Mouse (Mus musculus) brain, adult 2 months (tissue): ENCODE data around the gene Tomm40l.

Source experiments
- DNase-seq: peaks from one replicate; pipeline ENCODE4 v3.0.0; 2011; ENCODE audit warnings: low read depth, low spot score

The Tomm40l gene

DNA sequence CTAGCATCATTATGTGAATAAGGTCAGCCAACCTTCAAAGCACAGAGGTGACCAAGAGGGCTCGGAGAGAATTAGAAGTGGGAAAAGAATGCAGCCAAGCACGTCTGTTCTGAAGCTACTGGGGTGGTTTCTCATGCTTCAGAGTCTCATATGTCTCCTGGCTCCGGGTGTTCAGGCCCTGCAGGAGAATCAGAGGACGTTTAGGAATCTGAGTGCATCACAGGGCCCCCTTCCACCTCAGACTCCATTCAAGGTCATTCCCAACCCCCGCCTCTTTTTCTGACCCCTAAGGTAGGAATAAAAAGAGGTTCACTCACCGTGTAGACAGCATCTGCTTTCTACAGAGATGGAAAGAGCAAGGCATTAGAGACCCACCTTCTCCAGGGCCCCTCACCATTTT, 7.4 kb upstream of the Tomm40l start:
- DNase-seq: no peak

DNA sequence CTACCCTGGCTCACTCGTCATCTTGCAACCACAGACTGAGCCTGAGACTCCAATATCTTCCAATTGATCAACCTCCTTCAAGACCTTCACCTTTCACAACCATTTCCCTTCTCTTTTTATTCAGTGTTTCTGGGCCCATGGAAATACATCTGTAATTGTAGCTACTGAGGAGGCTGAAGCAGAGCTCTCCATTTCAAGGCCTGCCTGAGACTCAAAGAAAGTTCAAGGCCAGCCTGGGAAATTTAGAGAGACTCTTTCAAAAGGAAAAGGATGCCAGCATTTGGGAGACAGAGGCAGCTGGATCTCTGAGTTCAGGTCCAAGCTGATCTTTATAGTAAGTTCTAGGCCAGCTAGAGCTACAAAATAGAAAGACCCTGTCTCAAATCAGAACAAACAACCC, 5.6 kb upstream of the Tomm40l start:
- no peak for DNase-seq

DNA sequence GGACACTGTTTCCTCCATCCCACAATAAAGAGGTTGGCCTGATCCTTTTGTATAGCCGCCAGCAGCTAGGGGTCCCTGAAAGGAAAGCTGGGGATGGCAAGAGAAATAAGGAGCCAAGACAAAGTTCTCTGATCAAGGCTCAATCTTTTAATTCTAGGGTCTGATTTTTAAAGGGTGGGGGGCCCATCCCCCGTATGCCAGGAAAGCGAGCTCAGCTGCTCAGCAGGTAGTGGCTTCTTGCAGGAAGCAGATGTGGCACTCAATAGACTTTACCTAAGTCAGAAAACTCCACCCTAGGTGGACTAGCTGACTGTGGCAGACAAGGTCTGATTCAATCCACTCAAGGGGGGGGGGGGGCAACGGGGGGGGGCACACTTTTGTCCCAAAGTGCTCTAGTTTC, 4.5 kb upstream of the Tomm40l start:
- DNase-seq: no peak

DNA sequence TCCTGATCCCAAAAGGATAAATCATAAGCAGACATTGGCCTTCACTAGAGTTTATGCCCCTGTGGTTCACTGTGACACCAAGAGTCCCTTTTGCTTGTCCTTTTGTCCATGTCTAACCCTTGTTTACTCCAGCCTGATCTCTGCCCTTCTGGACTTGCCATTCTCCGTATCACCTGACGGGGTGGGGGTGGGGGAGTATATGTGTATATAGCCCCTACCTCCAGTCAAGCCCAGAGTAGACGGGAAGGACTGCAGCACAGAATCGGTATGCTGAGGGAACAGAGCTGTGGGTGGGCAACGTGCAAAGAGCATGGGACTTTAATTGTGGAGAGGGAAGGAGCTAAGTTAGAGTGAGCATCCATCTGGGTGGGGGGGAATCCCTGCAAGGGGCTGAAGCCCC, 2.5 kb upstream of the Tomm40l start, which contains the start of gene Apoa2:
TSS of gene Apoa2 (plus strand) at position 198 of the 400 bp plus-strand sequence.
- DNase-seq: no peak

DNA sequence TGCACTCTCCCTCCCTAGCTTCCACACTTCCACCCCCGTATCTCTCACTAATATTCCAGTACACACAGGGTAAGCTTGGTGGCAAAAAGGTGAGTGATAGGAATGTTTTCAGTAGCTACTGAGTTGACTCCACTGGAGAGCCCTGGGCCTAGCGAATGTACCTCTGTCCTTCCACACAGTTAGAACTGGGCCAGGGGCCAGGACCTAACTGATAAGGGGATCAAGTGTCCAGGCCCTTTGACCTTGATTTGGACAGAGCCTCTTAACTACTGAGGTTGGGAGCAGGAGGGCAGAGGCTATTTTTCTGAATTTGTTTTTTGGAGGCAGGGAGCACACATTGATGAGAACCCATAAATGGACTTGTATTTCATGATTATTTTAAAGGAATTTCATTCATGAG, 1.5 kb upstream of the Tomm40l start:
- no peak for DNase-seq

DNA sequence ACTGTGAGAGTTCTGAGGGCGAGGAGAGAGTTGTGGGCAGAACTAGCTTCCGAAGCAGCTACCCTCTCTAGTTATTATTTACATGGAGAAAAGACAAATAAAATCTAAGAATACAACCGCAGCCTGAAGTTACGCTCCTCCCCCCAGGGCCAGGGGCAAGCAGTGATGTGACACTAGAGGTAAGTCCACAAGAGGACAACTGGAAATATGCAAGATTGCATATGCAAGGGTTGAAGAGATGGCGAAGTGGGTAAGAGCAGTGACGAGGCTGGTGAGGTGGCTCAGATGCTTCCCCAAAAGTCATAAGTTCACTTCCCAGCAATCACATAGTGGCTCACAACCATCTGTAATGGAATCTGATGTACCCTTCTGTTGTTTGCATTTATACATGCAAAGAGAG, 854 bp upstream of the Tomm40l start:
- DNase-seq: no peak

DNA sequence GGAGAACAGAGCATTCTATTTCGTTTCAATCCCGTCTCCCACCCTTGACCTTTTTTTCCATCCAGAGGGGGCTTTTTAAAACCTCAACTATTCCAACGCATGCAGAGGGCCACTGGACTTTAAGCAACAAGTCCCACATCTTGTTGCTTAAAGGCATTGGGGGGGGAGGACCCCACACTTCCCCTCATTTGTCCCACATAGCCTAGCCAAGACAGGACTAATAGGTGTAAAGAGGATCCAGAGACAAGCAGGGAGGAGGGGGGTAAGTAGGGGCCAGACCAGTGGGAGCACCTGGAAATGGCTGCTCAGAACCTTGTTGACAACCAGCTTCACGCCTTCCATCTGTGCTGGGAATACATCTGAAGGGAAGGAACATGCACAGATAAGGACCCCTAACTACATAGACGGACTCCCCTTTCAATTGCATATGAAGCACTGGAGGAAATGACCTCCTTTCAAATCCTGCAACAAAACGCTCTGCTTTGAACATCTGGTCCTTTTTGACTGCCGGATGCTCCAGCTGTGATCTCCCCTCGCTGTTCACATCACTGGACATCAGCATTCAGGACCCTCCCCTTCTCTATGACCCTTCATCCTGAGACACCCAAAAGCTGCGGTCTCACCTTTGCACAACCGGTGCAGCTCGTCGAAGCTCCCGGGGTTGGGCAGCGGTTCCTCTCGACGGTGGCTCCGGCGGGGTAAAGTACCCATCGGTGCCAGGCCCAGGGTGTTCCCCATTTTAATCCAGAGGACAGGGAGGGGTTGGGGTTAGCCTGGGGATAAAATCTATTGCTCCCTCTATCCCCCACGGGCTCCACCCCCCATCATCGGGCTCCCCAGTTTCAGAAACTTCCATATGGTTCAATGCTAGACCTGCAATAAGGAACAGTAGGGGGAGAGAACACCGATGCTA, 777 bp downstream of the Tomm40l start:
- DNase-seq: no peak

DNA sequence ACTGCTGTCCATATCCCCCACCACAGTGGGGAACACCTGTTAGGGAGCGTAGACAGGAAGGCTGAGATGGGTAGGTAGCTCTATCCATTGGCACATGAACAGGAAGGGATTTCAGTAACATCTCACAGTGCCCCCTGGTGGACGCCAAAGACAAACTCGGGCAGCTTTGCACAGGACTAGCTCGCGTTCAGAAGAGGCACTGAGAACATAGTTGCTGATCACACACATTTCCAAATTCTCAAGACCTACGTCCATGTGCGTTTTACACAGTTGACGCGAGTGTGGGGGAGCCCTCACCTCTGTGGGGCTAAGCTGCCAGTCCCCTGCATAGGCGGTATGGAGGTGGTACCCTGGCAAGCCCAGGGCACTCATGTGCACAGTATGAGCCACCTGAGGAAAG, 1.4 kb downstream of the Tomm40l start:
- DNase-seq: peak; percentile 96

DNA sequence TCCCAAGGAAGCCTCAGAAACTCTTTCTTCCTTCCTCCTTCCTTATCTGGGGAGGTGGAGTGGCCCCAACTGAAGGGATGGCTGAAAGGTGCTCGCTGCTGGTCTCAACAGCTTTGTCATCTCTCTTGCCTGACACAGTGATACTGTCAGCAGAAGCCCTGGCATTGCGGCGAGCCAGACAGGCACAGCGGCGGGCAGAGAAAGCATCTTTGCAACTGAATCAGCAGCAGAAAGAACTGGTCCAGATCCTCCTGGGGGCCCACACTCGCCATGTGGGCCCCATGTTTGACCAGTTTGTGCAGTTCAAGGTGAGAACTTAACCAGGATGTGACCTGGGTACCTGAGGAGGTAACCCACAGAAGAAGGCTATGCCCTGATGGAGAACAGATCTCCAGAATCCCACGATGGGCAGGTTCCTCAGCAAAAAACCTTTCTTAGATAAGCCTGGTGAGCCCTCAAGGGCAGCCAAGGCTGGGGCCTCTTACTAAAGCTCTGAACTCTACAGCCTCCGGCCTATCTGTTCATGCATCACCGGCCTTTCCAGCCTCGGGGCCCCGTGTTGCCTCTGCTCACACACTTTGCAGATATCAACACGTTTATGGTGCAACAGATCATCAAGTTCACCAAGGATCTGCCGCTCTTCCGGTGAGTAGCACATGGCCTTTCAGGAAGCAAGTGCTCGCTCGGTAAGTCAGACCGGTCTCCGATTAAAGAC, 5.9 kb downstream of the Tomm40l start:
- no peak for DNase-seq

DNA sequence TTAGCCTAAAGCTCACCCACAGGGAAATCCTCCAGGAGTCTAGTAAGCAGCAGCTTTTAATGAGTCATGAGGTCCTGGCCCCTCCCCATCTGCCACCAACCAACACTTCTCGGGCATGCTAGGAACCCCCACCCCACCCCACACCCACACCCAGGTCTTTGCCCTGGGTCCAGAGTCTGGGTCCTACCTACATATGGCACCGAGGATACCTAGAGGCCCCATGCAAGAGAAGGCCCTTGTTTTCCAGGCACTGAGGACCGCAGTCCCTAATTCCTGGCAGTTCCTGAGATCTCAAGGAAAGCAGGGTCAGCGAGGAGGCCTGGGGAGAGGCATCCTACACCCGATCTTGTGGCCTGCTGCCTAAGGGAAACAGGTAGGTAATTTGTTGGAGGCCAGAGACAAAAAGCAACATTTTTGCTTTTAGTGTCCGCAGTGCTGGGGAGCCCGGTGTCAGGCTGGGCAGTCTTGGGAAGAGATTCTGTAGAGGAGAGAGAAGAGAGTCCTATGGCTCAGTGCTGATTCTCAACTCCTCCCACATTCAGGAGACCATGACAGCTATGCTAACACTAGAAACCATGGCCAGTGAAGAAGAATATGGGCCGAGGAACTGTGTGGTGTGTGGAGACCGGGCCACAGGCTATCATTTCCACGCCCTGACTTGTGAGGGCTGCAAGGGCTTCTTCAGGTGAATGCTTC, 8.4 kb downstream of the Tomm40l start, which contains the start of gene Nr1i3:
TSS of gene Nr1i3 (plus strand) at position 170 of the 696 bp plus-strand sequence.
- DNase-seq: no peak

DNA sequence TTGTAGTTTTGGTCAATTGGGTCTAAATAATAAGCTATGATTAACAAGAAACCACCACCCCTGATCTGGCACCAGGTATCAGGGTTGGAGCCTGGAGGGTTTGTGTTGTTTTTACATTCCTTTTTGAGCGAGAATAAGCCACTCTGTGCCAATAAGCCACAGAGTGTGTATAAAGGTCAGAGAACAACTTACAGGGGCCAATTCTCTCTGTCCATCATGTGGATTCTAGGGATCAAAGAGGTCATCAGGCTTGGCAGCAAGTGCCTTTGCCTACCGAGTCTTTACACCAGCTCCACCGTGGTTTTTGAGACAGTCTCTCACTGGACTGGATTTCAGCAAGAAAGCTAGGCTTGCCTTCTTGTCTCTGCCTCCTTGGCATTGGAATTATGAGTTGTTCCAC, 9.5 kb downstream of the Tomm40l start:
- no peak for DNase-seq

DNA sequence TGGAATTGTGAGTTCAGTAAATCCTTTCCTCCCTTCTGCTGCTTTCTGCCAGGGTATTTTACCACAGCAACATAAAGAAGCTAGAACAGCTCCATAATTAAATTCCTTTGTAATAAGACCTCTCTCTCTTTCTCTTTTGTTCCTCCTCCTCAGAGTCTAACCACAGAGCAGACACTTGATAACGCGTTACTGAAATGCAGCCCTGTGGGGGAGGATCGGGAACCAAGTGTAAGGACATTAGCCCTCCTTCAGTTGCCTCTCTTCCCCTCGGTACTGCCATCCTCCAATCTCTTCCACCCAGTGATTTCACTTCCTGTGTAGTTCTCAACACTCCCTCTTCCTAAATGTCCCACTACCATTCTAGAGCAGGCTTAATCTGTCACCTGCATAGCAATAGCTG, 12.9 kb downstream of the Tomm40l start:
- DNase-seq: peak; percentile 42

DNA sequence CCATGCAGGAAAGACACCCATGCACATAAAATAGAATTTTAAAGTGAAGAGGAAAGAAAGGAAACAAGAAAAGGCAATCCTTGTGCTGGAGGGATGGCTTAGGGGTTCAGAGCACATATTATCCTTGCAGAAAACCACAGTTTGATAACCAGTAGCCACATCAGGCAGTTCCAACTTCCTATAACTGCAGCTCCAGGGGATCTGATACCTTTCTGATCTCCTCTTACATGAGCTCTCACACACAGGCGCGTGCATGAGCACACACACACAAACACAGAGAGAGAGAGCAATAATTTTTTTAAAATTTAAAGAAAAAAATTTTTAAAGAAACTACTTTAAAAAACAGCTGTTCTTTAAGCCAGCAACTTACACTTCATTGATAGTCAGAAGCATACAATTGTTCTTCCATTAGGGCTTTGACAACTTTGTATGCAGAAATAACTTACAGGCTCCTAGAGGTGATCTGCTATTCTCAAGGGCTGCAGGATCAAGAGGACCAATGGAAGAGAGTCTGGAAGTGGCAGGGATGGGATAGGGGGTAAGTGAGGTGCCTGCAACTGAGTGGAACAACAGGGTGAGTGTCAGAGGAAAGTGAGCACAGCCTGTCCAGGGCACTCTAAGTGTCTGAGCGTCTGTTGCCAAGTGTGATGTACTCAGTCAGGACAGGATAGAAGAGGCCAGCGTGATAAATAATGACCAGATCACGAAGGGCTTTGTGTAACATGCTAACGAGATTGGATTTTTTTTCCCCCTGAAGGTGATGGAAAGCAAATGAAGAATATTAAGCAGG, 16.4 kb downstream of the Tomm40l start:
- no peak for DNase-seq

DNA sequence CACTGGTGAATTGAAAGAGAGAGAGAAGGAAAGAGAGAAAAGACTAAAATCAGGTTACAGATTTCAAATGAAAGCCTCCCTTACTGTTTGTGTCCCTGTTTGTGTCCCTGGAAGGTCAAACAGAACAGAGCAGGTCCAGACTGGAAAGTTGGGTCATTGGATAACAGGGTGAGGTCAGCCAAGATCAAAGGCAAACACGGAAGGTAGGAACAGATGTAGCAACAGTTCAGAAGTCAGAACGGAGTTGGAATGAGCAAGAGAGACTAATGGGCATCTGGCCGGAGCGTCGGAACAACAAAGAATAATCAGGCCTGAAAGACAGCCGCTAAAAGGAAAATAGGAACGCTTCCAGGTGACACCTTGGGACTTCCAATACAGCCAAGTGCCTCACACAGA, 18.1 kb downstream of the Tomm40l start:
- DNase-seq: no peak

DNA sequence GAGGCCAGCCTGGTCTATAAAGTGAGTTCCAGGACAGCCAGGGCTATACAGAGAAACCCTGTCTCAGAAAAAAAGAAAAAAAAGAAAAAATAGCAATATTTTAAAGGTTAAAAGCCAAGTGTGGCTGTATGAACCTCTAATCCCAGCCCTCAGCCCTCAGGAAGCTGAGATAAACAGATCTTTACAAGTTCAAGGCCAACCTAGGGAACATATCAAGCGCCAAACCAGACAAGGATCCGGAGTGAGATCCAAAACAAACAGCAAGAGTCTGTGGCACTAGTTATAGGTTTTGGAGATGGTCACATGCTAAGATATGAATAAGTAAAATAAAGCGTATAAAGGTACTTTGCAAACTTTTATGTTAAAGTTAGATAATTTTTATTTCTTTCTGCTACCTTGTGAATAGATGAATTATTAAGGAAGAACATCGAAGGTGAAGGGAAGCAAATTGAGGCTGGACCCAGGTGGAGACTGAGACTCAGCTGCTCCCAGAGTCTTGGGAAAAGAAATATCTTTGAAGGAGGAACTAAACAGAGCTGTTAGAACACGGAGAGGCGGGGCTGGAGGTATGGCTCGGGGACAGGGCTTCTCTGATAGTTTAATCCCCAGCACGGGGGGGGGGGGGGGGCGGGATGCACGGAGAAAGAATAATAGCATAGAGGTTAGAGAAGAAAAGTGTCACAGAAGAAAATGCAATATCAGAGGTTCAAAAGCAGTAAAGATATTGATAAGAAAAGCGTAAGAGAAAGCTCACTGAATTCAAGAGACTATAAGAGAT, 18.7 kb downstream of the Tomm40l start:
- DNase-seq: no peak

DNA sequence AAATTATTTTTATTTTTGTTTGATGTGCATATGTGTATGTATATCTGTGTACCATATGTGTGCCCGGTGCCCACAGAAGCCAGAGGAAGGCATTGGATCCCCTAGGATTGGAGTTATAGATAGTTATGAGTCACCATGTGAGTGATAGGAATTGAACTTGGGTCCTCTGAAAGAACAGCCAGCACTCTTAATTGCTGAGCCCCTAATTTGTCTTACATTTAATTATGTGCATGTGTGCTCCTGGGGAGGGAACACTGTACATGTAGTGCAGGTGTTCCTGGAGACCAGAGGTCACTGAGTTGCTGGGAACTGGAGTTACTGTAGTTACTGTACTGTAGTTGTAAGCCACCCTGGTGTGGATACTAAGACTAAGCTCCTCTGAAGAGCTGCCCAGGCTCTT, 21.5 kb downstream of the Tomm40l start:
- DNase-seq: no peak

DNA sequence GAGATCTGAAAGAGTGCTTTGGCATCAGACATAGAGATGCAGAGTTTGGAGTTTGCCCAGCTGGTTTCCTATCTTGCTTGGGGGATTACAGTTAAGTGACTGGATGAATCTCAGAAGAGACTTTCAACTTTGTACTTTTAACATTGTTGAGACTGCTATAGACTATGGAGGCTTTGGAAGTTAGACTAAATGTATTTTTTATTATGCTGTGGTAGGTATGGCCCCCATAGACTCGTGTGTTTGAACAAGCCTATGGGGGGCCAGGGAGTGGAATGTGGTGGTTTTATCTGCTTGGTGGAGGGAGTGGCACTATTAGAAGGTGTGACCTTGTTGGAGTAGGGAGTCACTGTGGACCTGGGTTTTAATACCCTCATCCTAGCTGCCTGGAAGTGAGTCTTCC, 22.8 kb downstream of the Tomm40l start:
- no peak for DNase-seq

DNA sequence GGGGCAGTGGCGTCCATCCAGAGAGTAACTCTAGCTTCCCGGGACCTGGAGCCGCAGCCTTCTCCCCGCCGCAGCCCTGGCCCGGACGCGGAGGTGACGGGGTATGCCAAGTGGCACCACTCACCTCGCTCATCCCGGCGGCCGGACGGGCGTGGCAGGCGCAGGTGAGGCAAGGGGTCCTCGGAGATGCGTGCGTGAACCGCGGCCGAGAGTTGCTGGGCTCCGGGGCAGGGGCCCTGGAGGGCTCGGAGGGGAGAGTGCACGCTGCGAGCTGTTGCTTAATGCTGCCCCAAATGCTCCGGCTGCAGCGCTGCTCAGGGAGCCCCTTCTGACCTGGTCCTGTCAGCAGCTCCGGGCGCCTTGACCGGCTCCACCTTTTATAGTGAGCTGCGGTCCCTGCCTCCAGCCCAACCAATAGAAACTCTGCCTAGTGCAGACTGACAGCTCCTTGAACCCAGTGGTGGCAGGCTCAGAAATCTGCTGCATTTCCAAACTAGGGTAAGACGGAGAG, 26.4 kb downstream of the Tomm40l start, which contains the start of gene Pcp4l1:
TSS of gene Pcp4l1 (minus strand) at position 382 of the 511 bp plus-strand sequence.
- peak; percentile 91 for DNase-seq

DNA sequence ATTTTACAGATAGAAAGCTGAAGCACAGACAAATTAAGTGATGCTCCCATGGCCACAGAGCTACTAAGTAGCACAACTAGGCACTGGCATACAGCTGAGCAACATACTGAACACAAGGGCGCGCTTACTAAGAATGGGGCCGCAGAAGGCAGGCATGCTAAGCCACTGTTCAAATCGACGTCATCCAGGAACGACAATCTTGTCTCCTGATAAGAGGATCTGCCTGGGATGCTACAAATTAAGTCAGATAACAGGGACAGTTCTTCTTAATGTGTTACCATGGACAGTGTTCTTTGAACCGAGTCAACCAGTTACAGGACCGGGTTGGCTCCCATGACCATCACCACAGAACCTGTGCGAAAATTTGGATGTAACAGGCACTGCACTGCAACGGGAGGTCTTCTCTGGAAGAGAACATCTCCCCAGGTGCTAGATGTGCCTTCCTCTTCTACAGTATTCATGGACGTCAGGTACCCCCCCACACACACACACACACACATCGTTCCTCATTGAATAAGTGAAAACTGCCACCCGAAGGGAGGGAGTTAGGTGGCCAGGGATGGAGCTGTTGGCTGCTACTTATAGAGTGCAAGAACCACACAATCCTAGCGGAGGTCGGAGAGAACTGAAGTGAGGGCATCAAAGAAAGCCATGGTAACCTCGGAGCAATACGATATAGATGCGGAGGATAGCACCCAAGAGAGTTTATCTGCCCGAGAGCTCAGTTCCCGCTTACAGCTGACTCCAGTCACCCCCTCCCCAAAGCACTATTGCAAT, 27.1 kb downstream of the Tomm40l start:
- peak; percentile 59 for DNase-seq
